Mouse (Mus musculus): Measurements from ENCODE around the gene Kif24. TPM values are rescaled to one million over a fixed set of nuclear protein-coding genes. Genes with fewer than 3 reads are reported as not detected.

Kif24 gene
- polyA plus RNA-seq, 1 experiment, result 1.6 TPM

GRCm38 (mm10) chr4:41390122-41390521 is 74.6 kb downstream of the Kif24 start:
- no peak overlapping the region for H3K27ac ChIP-seq (ENCODE audit: insufficient read depth, low read length)
- no peaks in the 10 kb centered on the region for H3K27me3 ChIP-seq (ENCODE audit: control insufficient read depth, insufficient read depth, low read length)
- WGBS, result 23% methylated on average over 3 of the region's 3 CpGs
- H3K4me3 ChIP-seq (ENCODE audit: extremely low read depth, insufficient read depth, insufficient read length), result no peak overlapping the region
- H3K4me1 ChIP-seq (ENCODE audit: control insufficient read depth, insufficient read depth, insufficient read length), result no peaks in the 10 kb centered on the region
- peaks cover 28% of the 10 kb centered on the region for H3K36me3 ChIP-seq (ENCODE audit: control insufficient read depth, insufficient read depth, low read length)
- peak; percentile 31 to 73 for DNase-seq (ENCODE audit: low read depth in 1 of 2, low spot score in 2 of 2)
- TF ChIP-seq CTCF (IDR thresholded peaks at IDR 0.05; ENCODE audit: extremely low read depth, insufficient read depth, insufficient read length, insufficient replicate concordance) (peak; percentile 81; the same call in 1 of the 2 replicates), POLR2A (IDR thresholded peaks at IDR 0.05; ENCODE audit: low read depth, low read length) (no peak)

- peaks cover 29% of the 10 kb centered on the region for H3K36me3 ChIP-seq (ENCODE audit: control insufficient read depth, insufficient read depth, low read length)
- WGBS, result 94% methylated on average over 5 of the region's 5 CpGs
- H3K27me3 ChIP-seq (ENCODE audit: control insufficient read depth, insufficient read depth, low read length), result no peaks in the 10 kb centered on the region
- no peak for DNase-seq (ENCODE audit: low read depth in 1 of 2, low spot score in 2 of 2)
- TF ChIP-seq CTCF (IDR thresholded peaks at IDR 0.05; ENCODE audit: extremely low read depth, insufficient read depth, insufficient read length, insufficient replicate concordance) (no peak), POLR2A (IDR thresholded peaks at IDR 0.05; ENCODE audit: low read depth, low read length) (no peak)
- no peak overlapping the region for H3K4me3 ChIP-seq (ENCODE audit: extremely low read depth, insufficient read depth, insufficient read length)
- no peak overlapping the region; the same call in 1 of the 2 replicates for H3K27ac ChIP-seq (ENCODE audit: insufficient read depth, low read length)
- H3K4me1 ChIP-seq (ENCODE audit: control insufficient read depth, insufficient read depth, insufficient read length), result no peaks in the 10 kb centered on the region
These were observed 75.4 kb downstream of the Kif24 start for GRCm38 (mm10) chr4:41389240-41389639.

- Histone ChIP-seq H3K36me3 (ENCODE audit: control insufficient read depth, insufficient read depth, low read length) (peaks cover 29% of the 10 kb centered on the region), H3K27ac (ENCODE audit: insufficient read depth, low read length) (no peak overlapping the region), H3K27me3 (ENCODE audit: control insufficient read depth, insufficient read depth, low read length) (no peaks in the 10 kb centered on the region), H3K4me1 (ENCODE audit: control insufficient read depth, insufficient read depth, insufficient read length) (no peaks in the 10 kb centered on the region), H3K4me3 (ENCODE audit: extremely low read depth, insufficient read depth, insufficient read length) (no peak overlapping the region)
- WGBS, result 89% methylated on average over 5 of the region's 5 CpGs
- DNase-seq (ENCODE audit: low read depth in 1 of 2, low spot score in 2 of 2), result no peak
- TF ChIP-seq CTCF (IDR thresholded peaks at IDR 0.05; ENCODE audit: extremely low read depth, insufficient read depth, insufficient read length, insufficient replicate concordance) (no peak), POLR2A (IDR thresholded peaks at IDR 0.05; ENCODE audit: low read depth, low read length) (no peak)
These were observed 76.1 kb downstream of the Kif24 start for GRCm38 (mm10) chr4:41388616-41389015.

GRCm38 (mm10) chr4:41387755-41388469 is 76.8 kb downstream of the Kif24 start:
- TF ChIP-seq CTCF (IDR thresholded peaks at IDR 0.05; ENCODE audit: extremely low read depth, insufficient read depth, insufficient read length, insufficient replicate concordance) (no peak), POLR2A (IDR thresholded peaks at IDR 0.05; ENCODE audit: low read depth, low read length) (no peak)
- DNase-seq (ENCODE audit: low read depth in 1 of 2, low spot score in 2 of 2), result no peak
- Histone ChIP-seq H3K36me3 (ENCODE audit: control insufficient read depth, insufficient read depth, low read length) (peaks cover 32% of the 10 kb centered on the region), H3K4me1 (ENCODE audit: control insufficient read depth, insufficient read depth, insufficient read length) (no peaks in the 10 kb centered on the region), H3K27ac (ENCODE audit: insufficient read depth, low read length) (0 out of 2 replicates have a peak overlapping the region, but pooled peaks have one; percentile 6), H3K4me3 (ENCODE audit: extremely low read depth, insufficient read depth, insufficient read length) (no peak overlapping the region), H3K27me3 (ENCODE audit: control insufficient read depth, insufficient read depth, low read length) (no peaks in the 10 kb centered on the region)
- WGBS, result 85% methylated on average over 7 of the region's 7 CpGs

GRCm38 (mm10) chr4:41386412-41386975 is 78.2 kb downstream of the Kif24 start:
- no peak overlapping the region for H3K27ac ChIP-seq (ENCODE audit: insufficient read depth, low read length)

GRCm38 (mm10) chr4:41381213-41381950 is 83.3 kb downstream of the Kif24 start:
- Histone ChIP-seq H3K27me3 (ENCODE audit: control insufficient read depth, insufficient read depth, low read length) (no peaks in the 10 kb centered on the region), H3K4me3 (ENCODE audit: extremely low read depth, insufficient read depth, insufficient read length) (no peak overlapping the region), H3K4me1 (ENCODE audit: control insufficient read depth, insufficient read depth, insufficient read length) (peaks cover 7% of the 10 kb centered on the region), H3K36me3 (ENCODE audit: control insufficient read depth, insufficient read depth, low read length) (peaks cover 20% of the 10 kb centered on the region), H3K27ac (ENCODE audit: insufficient read depth, low read length) (no peak overlapping the region)
- 81% methylated on average over 5 of the region's 5 CpGs for WGBS
- TF ChIP-seq POLR2A (IDR thresholded peaks at IDR 0.05; ENCODE audit: low read depth, low read length) (no peak), CTCF (IDR thresholded peaks at IDR 0.05; ENCODE audit: extremely low read depth, insufficient read depth, insufficient read length, insufficient replicate concordance) (no peak)
- DNase-seq (ENCODE audit: low read depth in 1 of 2, low spot score in 2 of 2), result no peak

More at GRCm38 (mm10) chr4:41386412-41386975, 78.2 kb downstream of the Kif24 start:
- Histone ChIP-seq H3K4me3 (ENCODE audit: extremely low read depth, insufficient read depth, insufficient read length) (no peak overlapping the region), H3K36me3 (ENCODE audit: control insufficient read depth, insufficient read depth, low read length) (peaks cover 27% of the 10 kb centered on the region), H3K4me1 (ENCODE audit: control insufficient read depth, insufficient read depth, insufficient read length) (no peaks in the 10 kb centered on the region), H3K27me3 (ENCODE audit: control insufficient read depth, insufficient read depth, low read length) (no peaks in the 10 kb centered on the region)
- TF ChIP-seq CTCF (IDR thresholded peaks at IDR 0.05; ENCODE audit: extremely low read depth, insufficient read depth, insufficient read length, insufficient replicate concordance), result no peak
- no peak for TF ChIP-seq POLR2A (IDR thresholded peaks at IDR 0.05; ENCODE audit: low read depth, low read length)
- WGBS, result 84% methylated on average over 1 of the region's 1 CpGs
- DNase-seq (ENCODE audit: low read depth in 1 of 2, low spot score in 2 of 2), result no peak

Data from spleen, adult 2 months (tissue).